Mouse (Mus musculus) layer of hippocampus, adult 9-11 months (tissue): ENCODE measurements at regions not wholly inside any gene's neighbourhood (a gene's known extent, or its start where the extent isn't known, plus 50 kb on each side); places are given as distances from the start of the nearest gene placed in this dataset.
A peak's percentile ranks its signal among the peaks of the same experiment; 100 is the strongest.

ENCODE experiments used
- DNase-seq: peaks from one replicate; pipeline ENCODE4 v3.0.0; 2022

- DNase-seq, result no peak
Measured at GRCm38 (mm10) chr12:107658821-107659220, 170.4 kb downstream of the 3110018I06Rik start.

GRCm38 (mm10) chr12:107662624-107663023, 174.2 kb downstream of the 3110018I06Rik start:
- DNase-seq, result no peak

- peak; percentile 15 for DNase-seq
Measured at GRCm38 (mm10) chr12:107667836-107668235, 179.4 kb downstream of the 3110018I06Rik start.

GRCm38 (mm10) chr12:107669046-107669445, 180.6 kb downstream of the 3110018I06Rik start:
- no peak for DNase-seq

- no peak for DNase-seq
Measured at GRCm38 (mm10) chr12:107669450-107669849, 181.0 kb downstream of the 3110018I06Rik start.

- DNase-seq, result no peak
Measured at GRCm38 (mm10) chr12:107669910-107670309, 181.5 kb downstream of the 3110018I06Rik start.

- DNase-seq, result no peak
Measured at GRCm38 (mm10) chr12:107677076-107677475, 188.6 kb downstream of the 3110018I06Rik start.

- no peak for DNase-seq
Measured at GRCm38 (mm10) chr12:107687447-107687846, 199.0 kb downstream of the 3110018I06Rik start.

- DNase-seq, result no peak
Measured at GRCm38 (mm10) chr12:107689418-107689817, 201.0 kb downstream of the 3110018I06Rik start.

GRCm38 (mm10) chr12:107690061-107690460, 201.6 kb downstream of the 3110018I06Rik start:
- no peak for DNase-seq

- no peak for DNase-seq
Measured at GRCm38 (mm10) chr12:107693693-107694092, 205.3 kb downstream of the 3110018I06Rik start.

GRCm38 (mm10) chr12:107695014-107695413, 206.6 kb downstream of the 3110018I06Rik start:
- DNase-seq, result no peak

GRCm38 (mm10) chr12:107695438-107696267, 207.2 kb downstream of the 3110018I06Rik start:
- peak; percentile 27 for DNase-seq

GRCm38 (mm10) chr12:107700317-107700716, 211.9 kb downstream of the 3110018I06Rik start:
- DNase-seq, result no peak

- no peak for DNase-seq
Measured at GRCm38 (mm10) chr12:107700868-107701597, 212.6 kb downstream of the 3110018I06Rik start.

GRCm38 (mm10) chr12:107708812-107709211, 220.4 kb downstream of the 3110018I06Rik start:
- no peak for DNase-seq

- DNase-seq, result no peak
Measured at GRCm38 (mm10) chr12:107711017-107711416, 222.6 kb downstream of the 3110018I06Rik start.

GRCm38 (mm10) chr12:107711675-107712074, 223.2 kb downstream of the 3110018I06Rik start:
- no peak for DNase-seq

- DNase-seq, result no peak
Measured at GRCm38 (mm10) chr12:107713191-107713590, 224.8 kb downstream of the 3110018I06Rik start.

- DNase-seq, result no peak
Measured at GRCm38 (mm10) chr12:107714846-107715245, 226.4 kb downstream of the 3110018I06Rik start.

GRCm38 (mm10) chr12:107715871-107716270, 227.4 kb downstream of the 3110018I06Rik start:
- DNase-seq, result no peak

- DNase-seq, result no peak
Measured at GRCm38 (mm10) chr12:107720941-107721340, 232.5 kb downstream of the 3110018I06Rik start.

- no peak for DNase-seq
Measured at GRCm38 (mm10) chr12:107723062-107723859, 234.8 kb downstream of the 3110018I06Rik start.
